Mouse (Mus musculus): ENCODE data around the gene Limch1. TPM values are rescaled to one million over a fixed set of nuclear protein-coding genes. Genes with fewer than 3 reads are reported as not detected.
A peak's percentile ranks its signal among the peaks of the same experiment; 100 is the strongest.

The Limch1 gene
- polyA plus RNA-seq, 1 experiment from 2014 or later, result 368 TPM

DNA sequence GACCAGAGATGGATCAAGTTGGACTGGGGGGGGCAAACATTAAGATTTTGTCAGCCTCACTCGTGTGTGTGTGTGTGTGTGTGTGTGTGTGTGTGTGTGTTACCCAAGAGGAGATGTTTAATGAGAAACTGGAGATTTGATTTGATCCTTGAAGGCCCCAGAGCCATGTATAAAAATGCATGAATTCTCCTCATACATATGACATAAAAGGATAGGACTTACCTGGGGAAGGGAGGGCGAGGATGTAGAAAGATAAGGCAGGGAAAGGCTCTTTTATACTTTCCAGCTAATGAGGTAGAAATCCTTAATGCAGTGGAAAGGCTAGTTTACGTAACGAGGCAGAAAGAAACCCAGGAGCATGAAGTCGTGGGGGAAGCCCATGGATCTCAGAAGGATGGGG, 106.1 kb downstream of the Limch1 start:
- Histone ChIP-seq H3K9me3 (ENCODE audit: low read length) (no peaks in the 10 kb centered on the region), H3K4me1 (ENCODE audit: insufficient read depth, low read depth, low read length) (peaks cover 14% of the 10 kb centered on the region; the same call in 1 of the 2 replicates), H3K4me2 (replicated peaks; ENCODE audit: low read depth, low read length) (no peak overlapping the region), H3K27ac (ENCODE audit: low read length) (no peak overlapping the region), H3K9ac (replicated peaks; ENCODE audit: low read depth) (no peak overlapping the region), H3K36me3 (ENCODE audit: insufficient read depth, low read length) (no peaks in the 10 kb centered on the region), H3K27me3 (replicated peaks; ENCODE audit: insufficient read depth, low read length) (no peaks in the 10 kb centered on the region), H3K4me3 (ENCODE audit: low read depth, low read length) (no peak overlapping the region)
- DNase-seq (ENCODE audit: low spot score), result no peak
- TF ChIP-seq EP300 (IDR thresholded peaks at IDR 0.05) (no peak), CTCF (IDR thresholded peaks at IDR 0.05) (no peak)
- no peak for ATAC-seq
- WGBS, result 89% methylated on average over 5 of the region's 5 CpGs

DNA sequence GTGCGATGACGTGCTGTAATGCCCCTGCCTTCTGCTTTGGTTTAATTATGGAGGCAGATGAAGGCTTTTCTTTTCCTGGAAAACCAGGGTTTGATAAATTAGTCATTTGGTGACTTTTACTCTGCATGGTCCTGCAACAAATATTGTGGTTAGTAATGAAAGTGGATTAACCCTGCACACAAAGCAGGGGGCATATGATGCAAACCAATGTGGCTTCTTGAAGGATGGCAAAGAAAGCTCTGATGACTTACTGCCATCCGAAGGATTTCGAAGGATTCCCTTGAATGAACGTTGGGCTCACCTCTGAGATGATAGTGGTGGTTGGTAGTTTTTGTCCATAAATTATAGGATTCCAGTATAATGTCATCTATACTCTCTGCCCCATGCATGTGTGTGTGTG, 108.6 kb downstream of the Limch1 start:
- Histone ChIP-seq H3K4me3 (ENCODE audit: low read depth, low read length) (no peak overlapping the region), H3K4me2 (replicated peaks; ENCODE audit: low read depth, low read length) (no peak overlapping the region), H3K4me1 (ENCODE audit: insufficient read depth, low read depth, low read length) (peaks cover 10% of the 10 kb centered on the region; the same call in 1 of the 2 replicates), H3K9me3 (ENCODE audit: low read length) (no peaks in the 10 kb centered on the region), H3K27me3 (replicated peaks; ENCODE audit: insufficient read depth, low read length) (no peaks in the 10 kb centered on the region), H3K27ac (ENCODE audit: low read length) (no peak overlapping the region), H3K36me3 (ENCODE audit: insufficient read depth, low read length) (no peaks in the 10 kb centered on the region), H3K9ac (replicated peaks; ENCODE audit: low read depth) (no peak overlapping the region)
- 89% methylated on average over 5 of the region's 5 CpGs for WGBS
- ATAC-seq (no peak), DNase-seq (ENCODE audit: low spot score) (no peak)
- TF ChIP-seq EP300 (IDR thresholded peaks at IDR 0.05) (no peak), CTCF (IDR thresholded peaks at IDR 0.05) (no peak)

- Histone ChIP-seq H3K4me2 (replicated peaks; ENCODE audit: low read depth, low read length) (no peak overlapping the region), H3K9ac (replicated peaks; ENCODE audit: low read depth) (no peak overlapping the region), H3K27ac (ENCODE audit: low read length) (no peak overlapping the region), H3K36me3 (ENCODE audit: insufficient read depth, low read length) (no peaks in the 10 kb centered on the region), H3K27me3 (replicated peaks; ENCODE audit: insufficient read depth, low read length) (no peaks in the 10 kb centered on the region), H3K4me3 (ENCODE audit: low read depth, low read length) (no peak overlapping the region), H3K4me1 (ENCODE audit: insufficient read depth, low read depth, low read length) (0 out of 2 replicates have a peak, but pooled peaks cover 10% of the 10 kb centered on the region), H3K9me3 (ENCODE audit: low read length) (no peaks in the 10 kb centered on the region)
- TF ChIP-seq CTCF (IDR thresholded peaks at IDR 0.05), result no peak
- TF ChIP-seq EP300 (IDR thresholded peaks at IDR 0.05), result peak; percentile 77
- peak; percentile 51 for DNase-seq (ENCODE audit: low spot score)
- ATAC-seq, result peak; percentile 46
- 51% methylated on average over 11 of the region's 11 CpGs for WGBS
Observed at GRCm38 (mm10) chr5:66855358-66856107, 109.9 kb downstream of the Limch1 start.

- 87% methylated on average over 3 of the region's 3 CpGs for WGBS
- ATAC-seq, result no peak
Observed at GRCm38 (mm10) chr5:66859506-66859905, 113.9 kb downstream of the Limch1 start.

GRCm38 (mm10) chr5:66861232-66862035, 115.8 kb downstream of the Limch1 start:
- peak overlapping the region; percentile 37 for H3K4me2 ChIP-seq (replicated peaks; ENCODE audit: low read depth, low read length)
- no peaks in the 10 kb centered on the region for H3K9me3 ChIP-seq (ENCODE audit: low read length)
- TF ChIP-seq EP300 (IDR thresholded peaks at IDR 0.05) (peak; percentile 39; the same call in 1 of the 2 replicates), CTCF (IDR thresholded peaks at IDR 0.05) (no peak)
- WGBS, result 19% methylated on average over 17 of the region's 17 CpGs
- ATAC-seq (peak; percentile 73), DNase-seq (ENCODE audit: low spot score) (peak; percentile 69)
- peak overlapping the region; percentile 14 for H3K4me3 ChIP-seq (ENCODE audit: low read depth, low read length)
- H3K27me3 ChIP-seq (replicated peaks; ENCODE audit: insufficient read depth, low read length), result no peaks in the 10 kb centered on the region
- H3K27ac ChIP-seq (ENCODE audit: low read length), result peak overlapping the region; percentile 74
- no peak overlapping the region for H3K9ac ChIP-seq (replicated peaks; ENCODE audit: low read depth)
- H3K4me1 ChIP-seq (ENCODE audit: insufficient read depth, low read depth, low read length), result peaks cover 12% of the 10 kb centered on the region; the same call in 1 of the 2 replicates
- H3K36me3 ChIP-seq (ENCODE audit: insufficient read depth, low read length), result no peaks in the 10 kb centered on the region

More at GRCm38 (mm10) chr5:66859506-66859905, 113.9 kb downstream of the Limch1 start:
- no peak overlapping the region for H3K4me2 ChIP-seq (replicated peaks; ENCODE audit: low read depth, low read length)
- no peak overlapping the region for H3K9ac ChIP-seq (replicated peaks; ENCODE audit: low read depth)
- H3K27me3 ChIP-seq (replicated peaks; ENCODE audit: insufficient read depth, low read length), result no peaks in the 10 kb centered on the region
- no peaks in the 10 kb centered on the region for H3K9me3 ChIP-seq (ENCODE audit: low read length)
- no peak overlapping the region for H3K4me3 ChIP-seq (ENCODE audit: low read depth, low read length)
- no peak for TF ChIP-seq EP300 (IDR thresholded peaks at IDR 0.05)
- TF ChIP-seq CTCF (IDR thresholded peaks at IDR 0.05), result no peak
- no peak overlapping the region for H3K27ac ChIP-seq (ENCODE audit: low read length)
- H3K4me1 ChIP-seq (ENCODE audit: insufficient read depth, low read depth, low read length), result peaks cover 16% of the 10 kb centered on the region; the same call in 1 of the 2 replicates
- H3K36me3 ChIP-seq (ENCODE audit: insufficient read depth, low read length), result no peaks in the 10 kb centered on the region
- DNase-seq (ENCODE audit: low spot score), result no peak

- H3K27ac ChIP-seq (ENCODE audit: low read length), result peak overlapping the region; percentile 74; the same call in 1 of the 2 replicates
- no peak for TF ChIP-seq CTCF (IDR thresholded peaks at IDR 0.05)
- peak; percentile 99 for TF ChIP-seq EP300 (IDR thresholded peaks at IDR 0.05)
Observed at GRCm38 (mm10) chr5:66862151-66862550, 116.5 kb downstream of the Limch1 start.

More at GRCm38 (mm10) chr5:66862151-66862550, 116.5 kb downstream of the Limch1 start:
- Histone ChIP-seq H3K4me2 (replicated peaks; ENCODE audit: low read depth, low read length) (no peak overlapping the region), H3K4me3 (ENCODE audit: low read depth, low read length) (no peak overlapping the region), H3K9ac (replicated peaks; ENCODE audit: low read depth) (no peak overlapping the region), H3K4me1 (ENCODE audit: insufficient read depth, low read depth, low read length) (peaks cover 7% of the 10 kb centered on the region; the same call in 1 of the 2 replicates), H3K27me3 (replicated peaks; ENCODE audit: insufficient read depth, low read length) (no peaks in the 10 kb centered on the region), H3K9me3 (ENCODE audit: low read length) (no peaks in the 10 kb centered on the region), H3K36me3 (ENCODE audit: insufficient read depth, low read length) (no peaks in the 10 kb centered on the region)
- 25% methylated on average over 4 of the region's 4 CpGs for WGBS
- DNase-seq (ENCODE audit: low spot score), result peak; percentile 83
- ATAC-seq, result peak; percentile 82
